Mouse (Mus musculus) ES-E14 (cell line): ENCODE results near the gene Ctnnb1. TPM values are rescaled to one million over a fixed set of nuclear protein-coding genes. Genes with fewer than 3 reads are reported as not detected.

Experiments
- DNase-seq: peaks from one replicate; pipeline ENCODE4 v3.0.0-alpha.2; 2013; ENCODE audit warnings: low read depth, low spot score
- H3K27ac ChIP-seq: 2 replicates; pipeline ENCODE4 v1.5.1; 2012; ENCODE audit warnings: low read depth, mild to moderate bottlenecking, low read length, moderate library complexity, mixed read lengths; ENCODE audit not compliant: poor library complexity, insufficient read depth, severe bottlenecking
- H3K36me3 ChIP-seq: 2 replicates; pipeline ENCODE4 v1.6.1; 2012; ENCODE audit warnings: mild to moderate bottlenecking, low read length, moderate library complexity, mixed read lengths; ENCODE audit not compliant: control insufficient read depth, poor library complexity, insufficient read depth, severe bottlenecking
- H3K4me1 ChIP-seq, 2 experiments: fragments of 150-350 bp in 1 of 2; sonication (generic) in 1 of 2; 2 replicates each; pipeline ENCODE4 v1.6.1; 2012; ENCODE audit warnings: low read length in 2 of 2, mild to moderate bottlenecking in 1 of 2, mixed read lengths in 1 of 2; ENCODE audit not compliant: control insufficient read depth in 2 of 2, insufficient read depth in 2 of 2, poor library complexity in 1 of 2
- H3K4me3 ChIP-seq, 2 experiments: fragments of 150-350 bp in 1 of 2; sonication (generic) in 1 of 2; 2 replicates each; pipeline ENCODE4 v1.5.1; 2012; ENCODE audit warnings: low read length in 2 of 2, low read depth in 1 of 2, mild to moderate bottlenecking in 1 of 2, mixed read lengths in 1 of 2; ENCODE audit not compliant: insufficient read depth in 1 of 2, poor library complexity in 1 of 2, severe bottlenecking in 1 of 2
- H3K9ac ChIP-seq: 2 replicates; pipeline ENCODE4 v1.6.1; 2012; ENCODE audit warnings: low read depth, mild to moderate bottlenecking, low read length, mixed read lengths; ENCODE audit not compliant: poor library complexity, insufficient read depth, severe bottlenecking
- H3K9me3 ChIP-seq: fragments of 150-350 bp; sonication (generic); 2 replicates; pipeline ENCODE4 v1.6.1; 2012; ENCODE audit warnings: low read depth, mild to moderate bottlenecking, low read length; ENCODE audit not compliant: control insufficient read depth, insufficient read depth
- CHD2 ChIP-seq: IDR thresholded peaks from 2 replicates; pipeline ENCODE4 v1.6.1; 2014; ENCODE audit warnings: mild to moderate bottlenecking, low read depth, low read length, inconsistent platforms
- HCFC1 ChIP-seq: IDR thresholded peaks from 2 replicates; pipeline ENCODE4 v1.6.1; 2012; ENCODE audit warnings: low read length, inconsistent platforms, borderline replicate concordance; ENCODE audit not compliant: insufficient read depth
- MAFK ChIP-seq: IDR thresholded peaks from 2 replicates; pipeline ENCODE4 v1.6.1; 2014; ENCODE audit warnings: mild to moderate bottlenecking, low read depth, low read length, inconsistent platforms; ENCODE audit not compliant: insufficient read depth
- ZC3H11A ChIP-seq: IDR thresholded peaks from 2 replicates; pipeline ENCODE4 v1.6.1; 2012; ENCODE audit warnings: low read depth, mild to moderate bottlenecking, inconsistent platforms, low read length, borderline replicate concordance
- ZNF384 ChIP-seq: IDR thresholded peaks from 2 replicates; pipeline ENCODE4 v1.6.1; 2012; ENCODE audit warnings: low read depth, low read length, inconsistent platforms
- in situ Hi-C, 2 experiments: fragments of 600-800 bp; cut with MboI; formaldehyde crosslinking; loops; one replicate each; pipeline ENCODE4 v1.15.1; 2025; ENCODE audit warnings: low sequenced_read_pairs in 2 of 2, inconsistent platforms in 1 of 2; ENCODE audit not compliant: unreplicated experiment in 2 of 2
- total RNA-seq: library from RNA; depleted of rRNA; stranded (reverse); fragments of 300-350 nt; gene quantifications from 2 replicates; pipeline ENCODE4 v1.2.3, GENCODE M21; 2012

Gene Ctnnb1
- total RNA-seq, 1 experiment = 572 TPM

GRCm38 (mm10) chr9:120983849-120984248 lies 54.8 kb downstream of the Ctnnb1 start:
- no peaks in the 10 kb centered on the region for H3K4me1 ChIP-seq
- H3K27ac ChIP-seq = no peak overlapping the region

DNA sequence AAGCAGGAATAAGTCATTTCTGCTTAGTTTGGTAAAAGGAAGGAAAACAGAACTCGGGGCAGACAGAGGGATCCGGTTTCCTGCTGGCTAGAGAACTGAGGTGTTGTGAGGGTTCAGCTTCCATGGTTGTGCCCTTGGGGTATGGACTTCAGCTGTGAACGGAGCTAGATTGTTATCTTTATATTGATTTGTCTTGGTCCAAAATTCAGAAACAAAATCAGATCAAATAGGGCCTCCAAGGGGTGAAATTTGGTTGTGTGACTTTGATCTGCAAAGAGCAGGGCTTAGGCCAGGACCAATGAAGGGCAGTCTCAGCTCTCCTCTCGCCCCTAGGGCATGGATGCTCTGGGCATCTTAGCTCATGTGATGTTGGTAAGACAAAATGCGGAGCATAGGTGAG lies 55.5 kb downstream of the Ctnnb1 start:
- H3K9ac ChIP-seq = no peak overlapping the region
- in situ Hi-C loops = no loop called here
- H3K4me3 ChIP-seq = no peak overlapping the region
- TF ChIP-seq HCFC1 (no peak), ZNF384 (no peak), MAFK (no peak), ZC3H11A (no peak), CHD2 (no peak)
- H3K9me3 ChIP-seq = no peaks in the 10 kb centered on the region
- H3K27ac ChIP-seq = no peak overlapping the region
- H3K36me3 ChIP-seq = no peaks in the 10 kb centered on the region
- DNase-seq = no peak
- H3K4me1 ChIP-seq = no peaks in the 10 kb centered on the region

More at GRCm38 (mm10) chr9:120983849-120984248, 54.8 kb downstream of the Ctnnb1 start:
- Histone ChIP-seq H3K9ac (no peak overlapping the region), H3K36me3 (no peaks in the 10 kb centered on the region), H3K4me3 (no peak overlapping the region), H3K9me3 (no peaks in the 10 kb centered on the region)
- no peak for DNase-seq
- TF ChIP-seq ZNF384 (no peak), ZC3H11A (no peak), MAFK (no peak), CHD2 (no peak), HCFC1 (no peak)
- in situ Hi-C loops = no loop called here

DNA sequence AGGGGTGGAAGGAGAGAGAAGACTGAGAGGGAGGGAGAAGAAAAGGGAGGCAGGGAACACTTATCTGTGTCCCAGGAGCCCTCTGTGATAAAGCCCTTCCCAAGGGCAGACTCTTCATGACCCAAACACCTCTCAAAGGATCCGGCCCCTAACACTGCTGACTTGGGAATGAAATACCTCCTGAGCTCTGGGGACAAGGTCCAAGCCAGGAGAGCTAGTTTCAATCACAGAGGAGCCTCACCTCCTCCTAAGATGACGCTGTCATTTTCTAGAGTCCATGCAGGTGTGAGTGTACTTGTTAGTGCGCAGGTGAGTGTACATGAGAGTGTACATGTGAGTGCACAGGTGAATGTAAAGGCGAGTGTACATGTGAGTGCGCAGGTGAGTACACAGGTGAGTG lies 56.0 kb downstream of the Ctnnb1 start:
- Histone ChIP-seq H3K9me3 (no peaks in the 10 kb centered on the region), H3K4me3 (no peak overlapping the region), H3K36me3 (no peaks in the 10 kb centered on the region), H3K4me1 (no peaks in the 10 kb centered on the region), H3K27ac (no peak overlapping the region), H3K9ac (no peak overlapping the region)
- in situ Hi-C loops = no loop called here
- TF ChIP-seq CHD2 (no peak), ZNF384 (no peak), MAFK (no peak), HCFC1 (no peak), ZC3H11A (no peak)
- DNase-seq = no peak

DNA sequence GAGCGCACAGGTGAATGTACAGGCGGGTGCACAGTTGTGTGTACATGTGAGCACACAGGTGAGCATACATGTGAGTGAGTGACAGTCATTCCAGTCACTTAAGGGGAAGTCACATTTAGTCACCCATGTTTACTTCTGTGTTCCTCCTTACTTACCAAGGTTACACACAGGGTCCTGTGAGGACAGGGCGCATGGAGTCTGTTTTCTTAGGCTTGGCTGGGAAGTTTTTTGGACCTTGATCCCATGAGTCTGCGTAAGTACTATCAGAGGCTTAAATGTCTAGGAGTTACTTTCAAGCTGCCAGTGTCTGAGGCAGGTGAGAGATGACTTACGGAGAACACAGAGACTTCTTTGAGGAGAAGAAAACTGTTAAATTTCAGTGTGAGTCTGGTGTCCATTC lies 56.5 kb downstream of the Ctnnb1 start:
- no peak for TF ChIP-seq ZNF384
- TF ChIP-seq ZC3H11A = no peak
- TF ChIP-seq MAFK = no peak
- TF ChIP-seq CHD2 = no peak
- TF ChIP-seq HCFC1 = no peak
- no peak overlapping the region for H3K27ac ChIP-seq
- in situ Hi-C loops = no loop called here
- no peak overlapping the region for H3K4me3 ChIP-seq
- H3K9me3 ChIP-seq = no peaks in the 10 kb centered on the region
- H3K9ac ChIP-seq = no peak overlapping the region
- H3K36me3 ChIP-seq = no peaks in the 10 kb centered on the region
- H3K4me1 ChIP-seq = 0 out of 4 replicates have a peak, but pooled peaks cover 0 to 2% of the 10 kb centered on the region in 2 experiments
- DNase-seq = no peak

DNA sequence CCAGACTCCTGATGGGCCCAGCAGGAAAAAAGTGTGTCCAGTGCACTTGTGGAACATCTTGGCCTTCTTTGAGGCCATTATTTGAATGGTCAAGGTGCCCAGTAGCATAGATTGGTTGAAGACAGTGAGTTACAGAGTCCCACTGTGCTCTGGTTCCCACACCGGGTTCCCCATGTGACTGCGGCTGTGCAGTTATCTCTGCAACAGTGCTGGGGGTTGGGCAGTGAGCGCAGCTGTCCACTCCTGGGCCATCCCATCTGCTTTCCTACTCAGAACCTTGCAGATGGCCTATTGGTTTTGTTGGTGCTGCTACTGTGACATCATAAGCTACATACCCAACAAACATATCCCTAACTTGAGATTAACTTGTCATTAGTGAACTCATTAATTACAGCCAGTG lies 57.2 kb downstream of the Ctnnb1 start:
- in situ Hi-C loops = no loop called here
- DNase-seq = no peak
- TF ChIP-seq MAFK (no peak), ZC3H11A (no peak), HCFC1 (no peak), CHD2 (no peak), ZNF384 (no peak)
- Histone ChIP-seq H3K36me3 (no peaks in the 10 kb centered on the region), H3K9me3 (no peaks in the 10 kb centered on the region), H3K27ac (no peak overlapping the region), H3K4me1 (0 out of 4 replicates have a peak, but pooled peaks cover 0 to 2% of the 10 kb centered on the region in 2 experiments), H3K4me3 (no peak overlapping the region), H3K9ac (no peak overlapping the region)
